Mouse (Mus musculus) myocyte (in vitro differentiated cells): ENCODE data around the gene Rpl35. TPM values are rescaled to one million over a fixed set of nuclear protein-coding genes. Genes with fewer than 3 reads are reported as not detected.

Experiments used
- H3K27me3 ChIP-seq: one replicate; pipeline ENCODE4 v1.6.1; 2011; ENCODE audit not compliant: control insufficient read depth, insufficient read depth, insufficient read length
- H3K36me3 ChIP-seq: one replicate; pipeline ENCODE4 v1.6.1; 2011; ENCODE audit not compliant: control insufficient read depth, insufficient read depth
- H3K4me2 ChIP-seq: one replicate; pipeline ENCODE4 v1.6.1; 2011; ENCODE audit warnings: low read depth, control low read depth
- H3K4me3 ChIP-seq: one replicate; pipeline ENCODE4 v1.5.1; 2011; ENCODE audit warnings: mild to moderate bottlenecking, control low read depth, moderate library complexity
- H3K79me2 ChIP-seq: one replicate; pipeline ENCODE4 v1.6.1; 2011; ENCODE audit not compliant: control insufficient read depth, insufficient read depth
- H3ac ChIP-seq: one replicate; pipeline ENCODE4 v1.6.1; 2011; ENCODE audit not compliant: control insufficient read depth, insufficient read length
- CEBPB ChIP-seq: IDR thresholded peaks from 2 replicates; pipeline ENCODE4 v1.6.1; 2011; ENCODE audit warnings: mild to moderate bottlenecking, moderate library complexity; ENCODE audit not compliant: poor library complexity, insufficient read depth, severe bottlenecking
- E2F4 ChIP-seq: IDR thresholded peaks from one replicate; pipeline ENCODE4 v1.6.1; 2011; ENCODE audit warnings: mild to moderate bottlenecking, control low read depth, moderate library complexity; ENCODE audit not compliant: insufficient read depth
- MAX ChIP-seq: IDR thresholded peaks from one replicate; pipeline ENCODE4 v1.6.1; 2011; ENCODE audit warnings: low read depth, mild to moderate bottlenecking, control low read depth
- MYOD1 ChIP-seq, 3 experiments: IDR thresholded peaks; one replicate each; pipeline ENCODE4 v1.6.1; 2011; ENCODE audit warnings: control low read depth in 2 of 3, low read depth in 2 of 3, mild to moderate bottlenecking in 2 of 3, moderate library complexity in 1 of 3; ENCODE audit not compliant: insufficient read length in 2 of 3, control insufficient read depth in 1 of 3
- MYOG ChIP-seq, 3 experiments: IDR thresholded peaks; one replicate each; pipeline ENCODE4 v1.6.1; 2011; ENCODE audit warnings: control low read depth in 2 of 3, low read depth in 2 of 3, mild to moderate bottlenecking in 2 of 3; ENCODE audit not compliant: insufficient read length in 2 of 3, control insufficient read depth in 1 of 3, insufficient read depth in 1 of 3
- POLR2A ChIP-seq: IDR thresholded peaks from one replicate; pipeline ENCODE4 v1.6.1; 2011; ENCODE audit warnings: low read depth, mild to moderate bottlenecking, control low read depth, moderate library complexity; ENCODE audit not compliant: insufficient read length
- POLR2AphosphoS2 ChIP-seq: IDR thresholded peaks from one replicate; pipeline ENCODE4 v1.6.1; 2011; ENCODE audit warnings: low read depth, control low read depth; ENCODE audit not compliant: insufficient read length
- REST ChIP-seq: IDR thresholded peaks from one replicate; pipeline ENCODE4 v1.6.1; 2011; ENCODE audit warnings: mild to moderate bottlenecking, control low read depth, moderate library complexity; ENCODE audit not compliant: insufficient read depth, insufficient read length
- SRF ChIP-seq: IDR thresholded peaks from one replicate; pipeline ENCODE4 v1.6.1; 2011; ENCODE audit warnings: low read depth; ENCODE audit not compliant: control insufficient read depth, insufficient read length
- TCF12 ChIP-seq: IDR thresholded peaks from one replicate; pipeline ENCODE4 v1.6.1; 2011; ENCODE audit warnings: mild to moderate bottlenecking, control low read depth; ENCODE audit not compliant: poor library complexity, insufficient read depth, severe bottlenecking
- TCF3 ChIP-seq: IDR thresholded peaks from one replicate; pipeline ENCODE4 v1.6.1; 2011; ENCODE audit warnings: low read depth, control low read depth; ENCODE audit not compliant: insufficient read length
- USF1 ChIP-seq: IDR thresholded peaks from one replicate; pipeline ENCODE4 v1.6.1; 2011; ENCODE audit warnings: low read depth, mild to moderate bottlenecking, control low read depth, moderate library complexity
- polyA plus RNA-seq: library from polyadenylated mRNA; unstranded; fragments of >200 nt; fragmentation: generic; extraction: Trizol; gene quantifications from one replicate; pipeline ENCODE4 v1.2.1, GENCODE M21; 2012; ENCODE audit warnings: missing spikeins

The Rpl35 gene
- polyA plus RNA-seq, 1 experiment, result 1,480 TPM

- TF ChIP-seq POLR2AphosphoS2 (peak; percentile 32), MYOG (IDR thresholded peaks at IDR 0.05; ENCODE audit: control insufficient read depth in 1 of 3, insufficient read depth in 1 of 3, insufficient read length in 2 of 3, low read depth in 2 of 3) (peak; percentile 20 to 75 (median 33)), E2F4 (peak; percentile 72), MYOD1 (IDR thresholded peaks at IDR 0.05; ENCODE audit: control insufficient read depth in 1 of 3, insufficient read length in 2 of 3, low read depth in 2 of 3) (peak in 2 of 3 experiments; percentile 70 to 71), MAX (no peak), TCF3 (no peak)
- Histone ChIP-seq H3K4me3 (peak overlapping the region; percentile 85), H3ac (peak overlapping the region; percentile 75), H3K79me2 (peaks cover 65% of the 10 kb centered on the region), H3K36me3 (peaks cover 37% of the 10 kb centered on the region), H3K27me3 (no peaks in the 10 kb centered on the region), H3K4me2 (peak overlapping the region; percentile 89)
Observed at GRCm38 (mm10) chr2:39004372-39004771, 1.1 kb downstream of the Rpl35 start.

GRCm38 (mm10) chr2:39003512-39003911 is 1.9 kb downstream of the Rpl35 start:
- H3K79me2 ChIP-seq, result peaks cover 57% of the 10 kb centered on the region
- peaks cover 37% of the 10 kb centered on the region for H3K36me3 ChIP-seq
- no peaks in the 10 kb centered on the region for H3K27me3 ChIP-seq
- H3ac ChIP-seq, result peak overlapping the region; percentile 75
- TF ChIP-seq E2F4 (no peak), SRF (no peak), TCF3 (no peak), MYOD1 (IDR thresholded peaks at IDR 0.05; ENCODE audit: control insufficient read depth in 1 of 3, insufficient read length in 2 of 3, low read depth in 2 of 3) (peak in 2 of 3 experiments; percentile 36 to 56), POLR2A (peak; percentile 33), MYOG (IDR thresholded peaks at IDR 0.05; ENCODE audit: control insufficient read depth in 1 of 3, insufficient read depth in 1 of 3, insufficient read length in 2 of 3, low read depth in 2 of 3) (no peak)
- peak overlapping the region; percentile 89 for H3K4me2 ChIP-seq
- H3K4me3 ChIP-seq, result peak overlapping the region; percentile 85

GRCm38 (mm10) chr2:39003106-39003505 is 2.3 kb downstream of the Rpl35 start:
- Histone ChIP-seq H3K4me3 (peak overlapping the region; percentile 85), H3ac (peak overlapping the region; percentile 75)

GRCm38 (mm10) chr2:39001866-39002265 is 3.6 kb downstream of the Rpl35 start:
- Histone ChIP-seq H3K36me3 (peaks cover 37% of the 10 kb centered on the region), H3K4me2 (peak overlapping the region; percentile 89), H3K4me3 (no peak overlapping the region)

More at GRCm38 (mm10) chr2:39003106-39003505, 2.3 kb downstream of the Rpl35 start:
- TF ChIP-seq MAX (no peak), POLR2AphosphoS2 (peak; percentile 38), POLR2A (peak; percentile 13)
- no peaks in the 10 kb centered on the region for H3K27me3 ChIP-seq
- H3K36me3 ChIP-seq, result peaks cover 37% of the 10 kb centered on the region
- peaks cover 53% of the 10 kb centered on the region for H3K79me2 ChIP-seq
- H3K4me2 ChIP-seq, result peak overlapping the region; percentile 89

GRCm38 (mm10) chr2:39000587-39000919 is 4.9 kb downstream of the Rpl35 start:
- Histone ChIP-seq H3K27me3 (no peaks in the 10 kb centered on the region), H3K4me2 (no peak overlapping the region), H3K4me3 (no peak overlapping the region), H3K36me3 (peaks cover 37% of the 10 kb centered on the region), H3K79me2 (peaks cover 35% of the 10 kb centered on the region), H3ac (no peak overlapping the region)
- TF ChIP-seq SRF (no peak), USF1 (no peak), POLR2AphosphoS2 (no peak), TCF3 (no peak), MYOD1 (IDR thresholded peaks at IDR 0.05; ENCODE audit: control insufficient read depth in 1 of 3, insufficient read length in 2 of 3, low read depth in 2 of 3) (no peak), REST (no peak), MYOG (IDR thresholded peaks at IDR 0.05; ENCODE audit: control insufficient read depth in 1 of 3, insufficient read depth in 1 of 3, insufficient read length in 2 of 3, low read depth in 2 of 3) (no peak), POLR2A (no peak), TCF12 (no peak), E2F4 (no peak), CEBPB (no peak)

More at GRCm38 (mm10) chr2:39001866-39002265, 3.6 kb downstream of the Rpl35 start:
- TF ChIP-seq TCF12, result no peak
- no peak for TF ChIP-seq SRF
- no peak for TF ChIP-seq E2F4
- no peak for TF ChIP-seq POLR2A
- no peak for TF ChIP-seq MAX
- TF ChIP-seq USF1, result no peak
- no peak for TF ChIP-seq MYOD1 (IDR thresholded peaks at IDR 0.05; ENCODE audit: control insufficient read depth in 1 of 3, insufficient read length in 2 of 3, low read depth in 2 of 3)
- no peak for TF ChIP-seq TCF3
- TF ChIP-seq POLR2AphosphoS2, result no peak
- TF ChIP-seq REST, result no peak
- TF ChIP-seq MYOG (IDR thresholded peaks at IDR 0.05; ENCODE audit: control insufficient read depth in 1 of 3, insufficient read depth in 1 of 3, insufficient read length in 2 of 3, low read depth in 2 of 3), result no peak
- no peak for TF ChIP-seq CEBPB
- Histone ChIP-seq H3K27me3 (no peaks in the 10 kb centered on the region), H3K79me2 (peaks cover 48% of the 10 kb centered on the region), H3ac (no peak overlapping the region)
